Mouse (Mus musculus): Measurements from ENCODE around the gene Manba.

GRCm38 (mm10) chr3:135513270-135513669 is 27.9 kb downstream of the Manba start:
- no peak for TF ChIP-seq CTCF (IDR thresholded peaks at IDR 0.05; ENCODE audit: low read depth)
- no peak for TF ChIP-seq EP300 (IDR thresholded peaks at IDR 0.05; ENCODE audit: low read depth)
